Mouse (Mus musculus) forebrain, postnatal 0 days (tissue): ENCODE measurements around the gene Pde7b. TPM values are rescaled to one million over a fixed set of nuclear protein-coding genes. Genes with fewer than 3 reads are reported as not detected.

Experiments used
- ATAC-seq: fragments of 200-750 bp; cut with Nextera tagmentation; 2 replicates; pipeline ENCODE4 v1.8.0; 2017; ENCODE audit warnings: mild to moderate bottlenecking, moderate library complexity
- DNase-seq: peaks from one replicate; pipeline ENCODE4 v3.0.0-alpha.2; 2015
- H3K27ac ChIP-seq: fragments of 300-500 bp; sonication (generic); 2 replicates; pipeline ENCODE4 v1.5.1; 2014; ENCODE audit warnings: low read depth, mild to moderate bottlenecking, antibody characterized with exemption, low read length, moderate library complexity, mixed read lengths
- H3K27me3 ChIP-seq: fragments of 300-500 bp; sonication (generic); 2 replicates; pipeline ENCODE4 v1.6.1; 2014; ENCODE audit warnings: mild to moderate bottlenecking, low read length, mixed read lengths; ENCODE audit not compliant: insufficient read depth
- H3K36me3 ChIP-seq: fragments of 300-500 bp; sonication (generic); 2 replicates; pipeline ENCODE4 v1.6.1; 2014; ENCODE audit warnings: mild to moderate bottlenecking, moderate library complexity; ENCODE audit not compliant: insufficient read depth
- H3K4me1 ChIP-seq: fragments of 300-500 bp; sonication (generic); 2 replicates; pipeline ENCODE4 v1.6.1; 2014; ENCODE audit warnings: antibody characterized with exemption; ENCODE audit not compliant: insufficient read depth
- H3K4me2 ChIP-seq: fragments of 300-500 bp; sonication (generic); 2 replicates; pipeline ENCODE4 v1.6.1; 2014; ENCODE audit warnings: low read depth, mild to moderate bottlenecking, moderate library complexity
- H3K4me3 ChIP-seq: fragments of 300-500 bp; sonication (generic); 2 replicates; pipeline ENCODE4 v1.5.1; 2014; ENCODE audit warnings: low read depth, low read length, mixed read lengths
- H3K9ac ChIP-seq: fragments of 300-500 bp; sonication (generic); 2 replicates; pipeline ENCODE4 v1.6.1; 2014; ENCODE audit warnings: mild to moderate bottlenecking
- H3K9me3 ChIP-seq: fragments of 300-500 bp; sonication (generic); 2 replicates; pipeline ENCODE4 v1.6.1; 2016; ENCODE audit warnings: low read length
- CTCF ChIP-seq: sonication (generic); IDR thresholded peaks from 2 replicates; pipeline ENCODE4 v1.5.1; 2016; ENCODE audit warnings: antibody characterized with exemption, control low read depth, low read depth
- WGBS: fragments of 180-500 bp; shearing (Covaris S2); extraction: QIAGEN DNeasy Blood & Tissue Kit; methylation state at CpG from one replicate; pipeline ENCODE4 v1.1.7; 2014; 5-methylcytosine and 5-hydroxymethylcytosine counted together
- polyA plus RNA-seq: library from polyadenylated mRNA; unstranded; fragments of >200 nt; fragmentation: Nextera tagmentation; extraction: Ambion mirVana; gene quantifications from 2 replicates; pipeline ENCODE4 v1.2.1, GENCODE M21; 2015
- total RNA-seq: library from RNA; depleted of rRNA; stranded (reverse); fragments of >200 nt; gene quantifications from 2 replicates; pipeline ENCODE4 v1.2.3, GENCODE M21; 2014

Pde7b gene
- total and polyA plus RNA-seq, 2 experiments from 2014 or later = 2.4 to 9.4 TPM

DNA sequence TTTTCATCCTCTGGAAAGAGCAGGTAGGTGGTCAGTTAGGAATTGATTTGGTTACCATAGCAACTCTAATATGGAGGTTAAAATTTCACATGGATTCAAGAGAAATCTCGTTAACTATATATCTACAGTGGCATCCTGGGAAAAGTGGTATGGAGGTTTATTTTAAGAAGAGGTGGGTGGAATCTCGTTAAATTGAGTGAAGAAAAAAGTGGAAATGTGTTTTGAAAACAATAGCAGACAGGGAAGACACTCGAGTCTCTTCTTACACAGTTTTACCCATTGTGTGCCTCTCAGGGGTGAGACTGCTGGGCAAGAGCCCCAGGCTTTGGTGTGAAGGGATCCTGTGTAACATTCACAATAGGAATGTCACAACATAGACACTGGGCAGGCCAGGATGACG lies 56.3 kb downstream of the Pde7b start:
- ATAC-seq (no peak), DNase-seq (no peak)
- Histone ChIP-seq H3K4me1 (no peaks in the 10 kb centered on the region), H3K9ac (no peak overlapping the region), H3K4me3 (no peak overlapping the region), H3K27ac (no peak overlapping the region), H3K9me3 (no peaks in the 10 kb centered on the region), H3K27me3 (no peaks in the 10 kb centered on the region), H3K4me2 (no peak overlapping the region), H3K36me3 (no peaks in the 10 kb centered on the region)
- TF ChIP-seq CTCF = no peak
- 16% methylated on average over 4 of the region's 4 CpGs for WGBS

DNA sequence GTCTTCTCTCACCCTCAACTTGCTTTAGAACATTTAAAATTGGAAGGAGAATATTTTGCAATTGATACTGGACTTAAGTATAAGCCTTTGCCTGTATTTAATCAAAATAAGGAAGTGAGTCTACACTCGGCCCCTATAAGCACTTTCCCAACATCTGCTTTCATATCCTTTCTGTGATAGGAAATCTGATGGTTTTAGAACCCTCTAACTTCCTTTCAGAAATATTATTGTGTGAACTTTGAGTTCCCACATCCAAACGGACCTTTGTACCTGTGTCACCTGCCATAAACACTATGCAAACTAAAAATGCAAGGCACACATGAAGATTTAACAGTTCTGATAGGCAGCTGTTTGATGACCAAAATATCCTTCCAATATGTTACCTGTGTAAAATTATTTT lies 58.2 kb downstream of the Pde7b start:
- no peak for TF ChIP-seq CTCF
- Histone ChIP-seq H3K4me2 (no peak overlapping the region), H3K9ac (no peak overlapping the region), H3K4me1 (no peaks in the 10 kb centered on the region), H3K27me3 (no peaks in the 10 kb centered on the region), H3K4me3 (no peak overlapping the region), H3K27ac (no peak overlapping the region), H3K36me3 (no peaks in the 10 kb centered on the region), H3K9me3 (no peaks in the 10 kb centered on the region)
- ATAC-seq (no peak), DNase-seq (no peak)
- 68% methylated on average over 2 of the region's 2 CpGs for WGBS

GRCm38 (mm10) chr10:20662951-20663350 lies 61.9 kb downstream of the Pde7b start:
- Histone ChIP-seq H3K4me1 (peaks cover 4% of the 10 kb centered on the region; the same call in 1 of the 2 replicates), H3K36me3 (no peaks in the 10 kb centered on the region), H3K27me3 (no peaks in the 10 kb centered on the region), H3K27ac (no peak overlapping the region), H3K4me2 (no peak overlapping the region), H3K9me3 (no peaks in the 10 kb centered on the region), H3K9ac (no peak overlapping the region), H3K4me3 (no peak overlapping the region)
- no peak for DNase-seq
- WGBS = 86% methylated on average over 7 of the region's 7 CpGs
- no peak for ATAC-seq
- TF ChIP-seq CTCF = no peak

GRCm38 (mm10) chr10:20661684-20662083 lies 63.2 kb downstream of the Pde7b start:
- Histone ChIP-seq H3K27me3 (no peaks in the 10 kb centered on the region), H3K9ac (no peak overlapping the region), H3K27ac (no peak overlapping the region), H3K9me3 (no peaks in the 10 kb centered on the region), H3K4me3 (no peak overlapping the region), H3K4me2 (no peak overlapping the region), H3K4me1 (peaks cover 4% of the 10 kb centered on the region; the same call in 1 of the 2 replicates), H3K36me3 (no peaks in the 10 kb centered on the region)
- ATAC-seq (no peak), DNase-seq (no peak)
- no peak for TF ChIP-seq CTCF
- 86% methylated on average over 5 of the region's 5 CpGs for WGBS

DNA sequence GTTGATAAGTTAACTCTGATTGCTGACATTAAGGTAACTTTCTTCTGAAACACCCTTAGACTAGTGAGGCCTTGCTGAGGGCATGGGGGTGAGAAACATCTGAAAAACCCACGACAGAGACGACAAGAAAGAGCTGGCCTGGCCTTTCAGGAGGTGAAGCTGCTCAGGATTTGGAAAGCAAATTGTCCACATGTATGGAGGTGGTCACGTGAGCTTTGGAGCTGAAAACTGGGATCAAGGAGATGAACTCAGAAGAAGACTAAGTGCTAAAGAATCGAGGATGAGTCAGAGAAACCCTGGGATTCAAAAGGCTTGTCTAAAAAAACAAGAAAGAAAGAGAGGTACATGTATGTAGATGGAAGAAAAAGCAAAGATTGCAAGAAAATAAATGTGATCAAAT lies 65.2 kb downstream of the Pde7b start:
- Histone ChIP-seq H3K4me3 (no peak overlapping the region), H3K4me2 (no peak overlapping the region), H3K9ac (no peak overlapping the region), H3K4me1 (peaks cover 4% of the 10 kb centered on the region; the same call in 1 of the 2 replicates), H3K9me3 (no peaks in the 10 kb centered on the region), H3K36me3 (no peaks in the 10 kb centered on the region), H3K27me3 (no peaks in the 10 kb centered on the region), H3K27ac (no peak overlapping the region)
- ATAC-seq (no peak), DNase-seq (no peak)
- no peak for TF ChIP-seq CTCF
- 77% methylated on average over 4 of the region's 4 CpGs for WGBS

GRCm38 (mm10) chr10:20659268-20659667 lies 65.6 kb downstream of the Pde7b start:
- Histone ChIP-seq H3K36me3 (no peaks in the 10 kb centered on the region), H3K4me3 (no peak overlapping the region), H3K27ac (no peak overlapping the region), H3K9ac (no peak overlapping the region), H3K9me3 (no peaks in the 10 kb centered on the region), H3K4me1 (peaks cover 4% of the 10 kb centered on the region; the same call in 1 of the 2 replicates), H3K27me3 (no peaks in the 10 kb centered on the region), H3K4me2 (no peak overlapping the region)
- no peak for DNase-seq
- ATAC-seq = peak; percentile 27; the same call in 1 of the 2 replicates
- WGBS = 72% methylated on average over 7 of the region's 7 CpGs
- no peak for TF ChIP-seq CTCF

DNA sequence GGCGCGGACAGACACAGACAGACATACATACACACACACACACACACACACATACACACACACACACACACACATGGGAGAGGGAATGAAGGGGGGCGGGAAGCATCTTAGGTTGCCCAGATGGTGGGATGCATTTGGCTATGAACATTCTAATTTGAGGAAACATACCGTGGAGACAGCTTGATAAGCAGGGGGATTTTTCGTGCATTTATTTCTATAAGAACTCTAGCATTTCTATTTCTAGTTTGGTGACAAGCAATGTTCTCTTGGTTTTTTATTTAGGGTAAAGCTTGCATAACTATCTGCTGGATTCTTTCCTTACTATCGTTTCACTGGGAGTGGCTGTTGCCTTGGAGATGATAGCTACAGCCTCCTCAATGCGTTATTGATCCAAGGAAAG lies 66.2 kb downstream of the Pde7b start:
- H3K27ac ChIP-seq = no peak overlapping the region
- ATAC-seq (peak; percentile 85), DNase-seq (peak; percentile 52)
- 58% methylated on average over 7 of the region's 7 CpGs for WGBS
- H3K9me3 ChIP-seq = no peaks in the 10 kb centered on the region
- H3K27me3 ChIP-seq = no peaks in the 10 kb centered on the region
- no peak overlapping the region for H3K4me3 ChIP-seq
- no peak for TF ChIP-seq CTCF
- H3K4me1 ChIP-seq = peaks cover 4% of the 10 kb centered on the region; the same call in 1 of the 2 replicates
- H3K36me3 ChIP-seq = no peaks in the 10 kb centered on the region
- no peak overlapping the region for H3K4me2 ChIP-seq
- no peak overlapping the region for H3K9ac ChIP-seq
